Mouse (Mus musculus) macrophage (primary cell): ENCODE data around the gene Fam187b. TPM values are rescaled to one million over a fixed set of nuclear protein-coding genes. Genes with fewer than 3 reads are reported as not detected.

Experiments used
- H3K27ac ChIP-seq: fragments of 350-480 bp; formaldehyde crosslinking; 2 replicates; pipeline ENCODE4 v1.9.0; 2021
- H3K36me3 ChIP-seq: fragments of 350-480 bp; formaldehyde crosslinking; 2 replicates; pipeline ENCODE4 v1.9.0; 2021; ENCODE audit errors: inconsistent target
- H3K4me3 ChIP-seq: fragments of 350-480 bp; formaldehyde crosslinking; 2 replicates; pipeline ENCODE4 v1.9.0; 2021; ENCODE audit errors: inconsistent target
- H3K79me2 ChIP-seq: fragments of 350-480 bp; formaldehyde crosslinking; 2 replicates; pipeline ENCODE4 v1.9.0; 2021; ENCODE audit errors: inconsistent target
- WGBS: methylation state at CpG from one replicate; pipeline ENCODE4 v1.1.7; 2026; ENCODE audit warnings: inconsistent platforms; ENCODE audit not compliant: missing documents; 5-methylcytosine and 5-hydroxymethylcytosine counted together
- polyA plus RNA-seq: library from polyadenylated mRNA; stranded (reverse); fragments of 250-400 nt; gene quantifications from 3 replicates; pipeline ENCODE4 v1.2.4, GENCODE M21; 2018; ENCODE audit warnings: inconsistent platforms

The Fam187b gene
- polyA plus RNA-seq, 1 experiment from 2014 or later: 0.26 TPM

DNA sequence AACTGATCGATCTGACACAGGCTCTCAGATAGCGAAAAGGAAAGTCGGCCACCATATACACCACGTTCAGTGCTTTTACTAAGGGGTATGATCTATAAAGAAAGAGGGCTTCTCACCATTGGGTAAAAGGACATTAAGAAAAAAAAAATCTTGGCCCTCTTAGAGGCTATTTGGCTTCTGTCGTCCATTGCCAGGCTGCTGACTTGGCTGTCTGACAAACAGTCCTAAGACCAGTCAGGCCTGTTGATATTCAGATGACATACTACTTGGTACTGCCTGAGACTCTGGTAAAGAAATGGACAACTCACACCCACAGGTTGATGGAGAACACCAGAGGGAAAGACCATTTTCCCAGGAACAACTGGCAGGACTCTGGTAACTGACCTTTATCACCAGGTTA lies 39.4 kb downstream of the Fam187b start:
- Histone ChIP-seq H3K79me2 (no peaks in the 10 kb centered on the region), H3K36me3 (no peaks in the 10 kb centered on the region), H3K4me3 (no peak overlapping the region), H3K27ac (no peak overlapping the region)
- 90% methylated on average over 5 of the region's 5 CpGs for WGBS

GRCm38 (mm10) chr7:31017104-31017901 lies 43.7 kb downstream of the Fam187b start:
- H3K27ac ChIP-seq: no peak overlapping the region
- 85% methylated on average over 8 of the region's 10 CpGs for WGBS

DNA sequence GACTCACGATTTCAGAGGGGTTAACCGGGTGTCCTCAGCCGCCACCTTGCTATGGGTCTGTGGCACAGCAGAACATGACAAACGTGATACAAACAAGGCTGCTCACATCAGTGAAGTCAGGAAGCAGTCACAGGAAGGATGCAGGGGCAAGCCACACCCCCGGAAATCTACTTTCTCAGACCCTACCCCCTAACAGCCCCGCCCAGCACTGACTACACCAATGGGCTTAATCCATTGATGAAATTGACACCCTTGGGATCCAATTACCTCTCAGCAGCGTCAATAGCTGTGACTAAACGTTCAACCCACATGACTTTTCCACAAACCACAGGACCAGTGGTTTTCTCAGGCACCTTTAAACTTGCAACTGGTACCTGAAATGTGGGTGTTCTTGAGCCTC lies 55.0 kb downstream of the Fam187b start:
- Histone ChIP-seq H3K36me3 (no peaks in the 10 kb centered on the region), H3K27ac (no peak overlapping the region), H3K4me3 (no peak overlapping the region), H3K79me2 (no peaks in the 10 kb centered on the region)
- WGBS: 77% methylated on average over 8 of the region's 8 CpGs

More at GRCm38 (mm10) chr7:31017104-31017901, 43.7 kb downstream of the Fam187b start:
- Histone ChIP-seq H3K79me2 (no peaks in the 10 kb centered on the region), H3K36me3 (no peaks in the 10 kb centered on the region), H3K4me3 (no peak overlapping the region)

DNA sequence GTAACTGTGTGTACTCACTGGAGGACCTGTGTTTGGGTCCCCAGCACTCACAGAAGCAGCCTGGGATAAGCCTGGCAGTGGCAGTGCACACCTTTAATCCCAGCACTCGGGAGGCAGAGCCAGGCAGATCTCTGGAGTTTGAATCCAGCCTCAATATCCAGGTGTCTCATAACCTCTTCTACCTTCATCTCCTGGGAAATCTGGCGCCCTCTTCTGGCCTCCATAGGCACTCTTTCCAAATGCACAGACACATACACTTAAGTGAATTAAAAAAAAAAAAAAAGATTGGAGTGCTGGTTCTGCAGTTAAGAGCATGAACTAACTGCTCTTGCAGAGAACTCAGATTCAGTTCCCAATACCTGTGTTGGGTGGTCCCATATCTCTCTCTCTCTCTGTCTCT lies 57.1 kb downstream of the Fam187b start:
- peaks cover 7% of the 10 kb centered on the region; the same call in 1 of the 2 replicates for H3K36me3 ChIP-seq
- no peak overlapping the region for H3K27ac ChIP-seq
- no peak overlapping the region for H3K4me3 ChIP-seq
- H3K79me2 ChIP-seq: 0 out of 2 replicates have a peak, but pooled peaks cover under 1% of the 10 kb centered on the region
- WGBS: 90% methylated on average over 2 of the region's 2 CpGs

DNA sequence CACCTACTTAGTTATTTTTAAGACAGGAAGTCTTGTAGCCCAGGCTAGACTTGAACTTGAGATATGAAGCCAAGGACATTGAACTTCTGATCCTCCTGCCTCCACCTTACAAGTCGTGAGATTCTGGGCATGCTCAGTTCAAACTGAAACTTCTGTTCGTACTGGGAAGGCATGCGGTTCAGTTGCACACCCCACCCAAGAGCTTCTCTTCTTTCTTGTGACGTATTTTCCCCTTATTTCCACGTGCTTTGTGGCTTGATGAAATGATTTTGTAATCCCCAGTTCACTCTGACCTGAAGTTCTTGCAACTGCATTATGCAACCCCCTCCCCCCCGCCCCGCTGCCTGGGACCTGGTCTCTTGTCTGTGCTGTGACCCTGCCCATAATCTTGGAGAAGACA lies 58.1 kb downstream of the Fam187b start:
- 0% methylated on average over 5 of the region's 7 CpGs for whole genome bisulfite sequencing
- H3K79me2 ChIP-seq: peaks cover 11% of the 10 kb centered on the region; the same call in 1 of the 2 replicates
- H3K27ac ChIP-seq: peak overlapping the region; percentile 83
- no peak overlapping the region for H3K4me3 ChIP-seq
- H3K36me3 ChIP-seq: peaks cover 10% of the 10 kb centered on the region; the same call in 1 of the 2 replicates

DNA sequence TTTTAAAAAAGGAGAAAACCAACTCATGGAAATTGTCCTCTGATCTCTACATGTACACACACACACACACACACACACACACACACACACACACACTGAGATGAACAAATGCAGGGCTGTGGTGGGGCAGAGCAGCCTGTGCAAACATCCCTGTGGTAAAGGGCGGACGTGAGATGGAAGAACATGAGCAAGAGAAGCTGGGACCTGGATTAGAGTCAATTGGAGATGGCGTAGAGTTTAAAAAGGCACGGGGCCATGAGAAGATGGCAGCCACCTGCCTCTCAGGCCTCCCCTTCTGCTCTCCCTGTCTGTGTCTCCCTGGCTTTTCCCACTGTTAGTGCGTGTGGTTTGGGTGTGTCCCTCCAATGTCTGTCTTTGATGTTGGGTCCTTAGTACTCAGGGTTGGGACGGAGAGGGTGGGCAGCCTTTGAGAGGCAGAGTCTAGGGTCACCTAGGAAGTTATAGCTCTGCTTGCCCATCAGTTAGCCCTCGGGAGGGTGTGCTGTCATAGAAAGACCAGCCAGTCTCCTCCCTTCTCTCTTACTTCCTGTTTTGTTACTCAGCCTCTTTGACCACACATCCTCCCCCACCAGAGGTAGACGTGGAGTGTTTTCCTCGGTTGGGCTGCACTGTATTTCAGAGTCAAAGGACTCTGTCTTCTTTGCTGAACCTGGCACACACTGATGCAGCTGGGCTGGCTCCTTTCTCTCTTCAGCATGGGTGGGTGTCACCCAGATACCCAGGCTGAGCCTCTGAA lies 60.0 kb downstream of the Fam187b start:
- Histone ChIP-seq H3K4me3 (no peak overlapping the region), H3K36me3 (peaks cover 11% of the 10 kb centered on the region; the same call in 1 of the 2 replicates), H3K79me2 (peaks cover 22% of the 10 kb centered on the region), H3K27ac (peak overlapping the region; percentile 83)
- 27% methylated on average over 9 of the region's 9 CpGs for WGBS

- 54% methylated on average over 11 of the region's 11 CpGs for WGBS
- Histone ChIP-seq H3K79me2 (peaks cover 34% of the 10 kb centered on the region), H3K27ac (peak overlapping the region; percentile 83), H3K36me3 (peaks cover 21% of the 10 kb centered on the region; the same call in 1 of the 2 replicates), H3K4me3 (no peak overlapping the region)
Measured at GRCm38 (mm10) chr7:31034789-31035188, 61.2 kb downstream of the Fam187b start.

DNA sequence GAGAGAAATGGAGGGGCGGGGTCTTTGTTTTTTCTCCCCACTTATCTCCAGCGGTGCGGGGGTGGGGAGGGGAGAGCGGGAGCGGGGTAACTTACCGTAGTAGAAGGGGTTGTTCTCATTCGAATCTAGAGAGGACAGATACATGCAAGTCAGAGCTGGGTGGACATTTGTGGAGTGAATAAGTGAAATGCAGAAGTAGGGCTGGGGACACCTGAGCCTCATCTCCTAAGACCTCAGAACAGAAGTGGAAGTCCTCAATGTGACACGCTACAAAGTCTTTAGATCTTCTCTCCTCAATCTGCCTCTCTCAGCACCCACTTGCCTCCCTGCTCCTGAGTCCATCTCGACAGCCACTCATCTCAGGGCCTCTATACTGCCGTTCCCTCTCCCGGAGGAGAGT lies 61.7 kb downstream of the Fam187b start:
- Histone ChIP-seq H3K27ac (peak overlapping the region; percentile 83; the same call in 1 of the 2 replicates), H3K36me3 (peaks cover 21% of the 10 kb centered on the region; the same call in 1 of the 2 replicates), H3K79me2 (peaks cover 39% of the 10 kb centered on the region), H3K4me3 (no peak overlapping the region)
- 87% methylated on average over 11 of the region's 11 CpGs for WGBS

- peak overlapping the region; percentile 52 for H3K27ac ChIP-seq
Measured at GRCm38 (mm10) chr7:31036917-31037316, 63.3 kb downstream of the Fam187b start.

DNA sequence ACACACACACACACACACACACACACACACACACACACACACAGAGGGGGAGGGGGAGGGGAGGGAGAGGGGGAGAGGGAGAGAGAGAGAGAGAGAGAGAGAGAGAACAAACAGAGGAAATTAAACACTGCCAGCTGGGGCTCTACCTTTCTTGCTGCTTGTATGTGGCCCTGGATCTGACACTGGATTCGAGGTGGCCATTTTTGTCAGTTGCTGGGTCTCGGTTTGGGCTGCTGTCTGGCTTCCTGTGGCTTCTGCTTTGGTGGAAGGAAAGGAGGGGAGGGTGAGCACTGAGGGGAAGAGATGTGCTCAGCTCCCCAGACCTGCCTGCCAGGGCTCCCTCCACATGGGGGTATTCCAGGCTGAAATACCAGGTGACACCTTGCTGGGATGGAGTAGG lies 64.1 kb downstream of the Fam187b start:
- 7% methylated on average over 2 of the region's 2 CpGs for WGBS
- peak overlapping the region; percentile 4; the same call in 1 of the 2 replicates for H3K4me3 ChIP-seq
- H3K36me3 ChIP-seq: peaks cover 21% of the 10 kb centered on the region; the same call in 1 of the 2 replicates
- peaks cover 59% of the 10 kb centered on the region for H3K79me2 ChIP-seq
- H3K27ac ChIP-seq: peak overlapping the region; percentile 52

More at GRCm38 (mm10) chr7:31036917-31037316, 63.3 kb downstream of the Fam187b start:
- peak overlapping the region; percentile 4; the same call in 1 of the 2 replicates for H3K4me3 ChIP-seq
- peaks cover 55% of the 10 kb centered on the region for H3K79me2 ChIP-seq
- 50% methylated on average over 7 of the region's 7 CpGs for WGBS
- peaks cover 21% of the 10 kb centered on the region; the same call in 1 of the 2 replicates for H3K36me3 ChIP-seq

- 97% methylated on average over 4 of the region's 4 CpGs for WGBS
- Histone ChIP-seq H3K79me2 (peaks cover 59% of the 10 kb centered on the region), H3K4me3 (no peak overlapping the region), H3K36me3 (peaks cover 21% of the 10 kb centered on the region; the same call in 1 of the 2 replicates), H3K27ac (no peak overlapping the region)
Measured at GRCm38 (mm10) chr7:31039011-31039410, 65.4 kb downstream of the Fam187b start.

Other genes starting within 250 kb of the Fam187b start
- 24.1 to 98.6 TPM (median 72.6 TPM) in 3 replicates for gene Tmem147, start 244.2 kb upstream of the Fam187b start, polyA plus RNA-seq
- gene Gapdhs, start 230.1 kb upstream of the Fam187b start, polyA plus RNA-seq: not detected in 3 replicates
- 0.54 to 2.3 TPM (median 1.5 TPM) in 3 replicates for gene Sbsn, start 222.3 kb upstream of the Fam187b start, polyA plus RNA-seq
- 0.37 TPM in 1 of 3 replicates, not detected in the others for gene Dmkn, start 210.0 kb upstream of the Fam187b start, polyA plus RNA-seq
- not detected in 3 replicates for gene Krtdap, start 185.9 kb upstream of the Fam187b start, polyA plus RNA-seq
- 0.10 TPM in 1 of 3 replicates, not detected in the others for gene Ffar2, start 150.0 kb upstream of the Fam187b start, polyA plus RNA-seq
- gene Ffar3, start 117.6 kb upstream of the Fam187b start, polyA plus RNA-seq: not detected in 3 replicates
- not detected in 3 replicates for gene Ffar1, start 112.2 kb upstream of the Fam187b start, polyA plus RNA-seq
- 15.6 to 31.6 TPM (median 22.5 TPM) in 3 replicates for gene Cd22, start 93.4 kb upstream of the Fam187b start, polyA plus RNA-seq
- 0.43 to 1.9 TPM (median 0.78 TPM) in 3 replicates for gene Mag, start 58.9 kb upstream of the Fam187b start, polyA plus RNA-seq
- gene Hamp2, start 49.1 kb upstream of the Fam187b start, polyA plus RNA-seq: not detected in 3 replicates
- not detected in 3 replicates for gene Hamp, start 29.8 kb upstream of the Fam187b start, polyA plus RNA-seq
- 95.7 to 263 TPM (median 152 TPM) in 3 replicates for gene Usf2, start 17.0 kb upstream of the Fam187b start, polyA plus RNA-seq
- gene Lsr, start 326 bp upstream of the Fam187b start, polyA plus RNA-seq: 0.29 to 2.2 TPM (median 0.38 TPM) in 3 replicates
- 662 to 1,499 TPM (median 1,028 TPM) in 3 replicates for gene Fxyd5, start 68.7 kb downstream of the Fam187b start, polyA plus RNA-seq
- gene Fxyd7, start 77.7 kb downstream of the Fam187b start, polyA plus RNA-seq: not detected in 3 replicates
- gene Fxyd1, start 83.4 kb downstream of the Fam187b start, polyA plus RNA-seq: not detected in 3 replicates
- 0.14 to 0.27 TPM (median 0.22 TPM) in 3 replicates for gene Lgi4, start 85.6 kb downstream of the Fam187b start, polyA plus RNA-seq
- gene Fxyd3, start 102.9 kb downstream of the Fam187b start, polyA plus RNA-seq: not detected in 3 replicates
- 0.36 to 5.0 TPM (median 0.59 TPM) in 3 replicates for gene Hpn, start 141.5 kb downstream of the Fam187b start, polyA plus RNA-seq
- gene Scn1b, start 153.2 kb downstream of the Fam187b start, polyA plus RNA-seq: 6.4 to 26.6 TPM (median 13.9 TPM) in 3 replicates
- gene Gramd1a, start 182.1 kb downstream of the Fam187b start, polyA plus RNA-seq: 30.4 to 56.1 TPM (median 32.6 TPM) in 3 replicates